Mouse (Mus musculus) skeletal muscle tissue, adult 2 months (tissue): ENCODE results near the gene Hras.

Experiments used
- DNase-seq: peaks from one replicate; pipeline ENCODE4 v3.0.0-alpha.2; 2012; ENCODE audit warnings: low read depth, low spot score

Gene Hras

GRCm38 (mm10) chr7:141193948-141194347, at the start of gene Hras, which contains the start of gene Lrrc56:
TSS of gene Hras (minus strand) at chr7:141194005.
TSS of gene Lrrc56 (plus strand) at chr7:141194157.
- DNase-seq = peak; percentile 96

DNA sequence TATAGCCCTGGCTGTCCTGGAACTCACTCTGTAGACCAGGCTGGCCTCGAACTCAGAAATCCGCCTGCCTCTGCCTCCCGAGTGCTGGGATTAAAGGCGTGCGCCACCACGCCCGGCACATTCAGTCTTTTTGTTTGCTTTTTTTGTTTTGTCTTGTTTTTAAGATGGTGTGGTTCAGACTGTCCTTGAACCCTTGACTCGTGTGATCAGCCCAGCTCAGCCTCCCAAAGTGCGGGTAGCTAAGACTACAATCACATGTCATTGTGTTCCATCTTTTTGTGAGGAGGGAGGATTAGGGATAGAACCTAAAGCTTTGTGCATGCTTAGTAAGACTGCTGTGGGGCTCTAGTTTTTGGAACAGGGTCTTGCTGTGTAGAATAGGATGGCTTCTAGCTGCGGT, 37.7 kb upstream of the Hras start:
- DNase-seq = no peak

DNA sequence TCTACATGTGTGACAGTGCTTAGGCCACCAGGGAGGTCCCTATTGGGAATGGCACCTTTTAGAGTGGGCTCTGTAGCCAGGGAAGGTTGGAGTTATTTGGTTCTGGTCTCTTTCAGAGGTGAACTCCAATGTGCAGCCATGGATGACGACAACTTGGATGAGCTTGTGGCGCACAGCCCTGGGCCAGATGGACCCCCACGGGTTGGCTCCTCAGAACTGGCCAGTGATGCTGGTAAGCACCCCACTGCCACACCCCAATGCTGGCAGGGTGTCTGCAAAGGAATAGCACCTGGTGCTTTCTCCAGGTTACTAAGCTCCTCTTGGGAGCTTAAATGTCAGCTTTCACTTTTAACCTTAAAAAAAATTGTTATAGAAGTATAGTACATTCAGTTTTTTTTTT, 37.3 kb upstream of the Hras start:
- DNase-seq = no peak

DNA sequence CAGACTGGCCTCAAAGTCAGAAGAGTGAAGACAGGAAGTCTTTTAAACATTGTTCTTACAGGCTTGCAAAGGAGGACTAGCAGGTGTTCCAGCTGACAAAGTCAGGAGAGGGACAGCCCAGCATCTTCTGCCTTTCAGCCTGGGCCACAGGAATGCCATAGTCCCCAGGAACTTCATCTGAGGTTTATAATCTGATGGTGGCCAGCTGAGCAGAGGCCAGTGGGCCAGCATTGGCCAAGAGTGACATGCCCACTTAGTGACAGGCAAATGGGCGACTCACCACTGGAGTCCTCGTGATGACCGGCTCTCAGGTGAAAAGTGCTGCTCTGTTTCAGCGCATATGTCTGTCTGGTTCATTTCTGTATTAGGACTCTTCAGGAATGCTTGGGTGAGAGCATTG, 36.8 kb upstream of the Hras start:
- no peak for DNase-seq

DNA sequence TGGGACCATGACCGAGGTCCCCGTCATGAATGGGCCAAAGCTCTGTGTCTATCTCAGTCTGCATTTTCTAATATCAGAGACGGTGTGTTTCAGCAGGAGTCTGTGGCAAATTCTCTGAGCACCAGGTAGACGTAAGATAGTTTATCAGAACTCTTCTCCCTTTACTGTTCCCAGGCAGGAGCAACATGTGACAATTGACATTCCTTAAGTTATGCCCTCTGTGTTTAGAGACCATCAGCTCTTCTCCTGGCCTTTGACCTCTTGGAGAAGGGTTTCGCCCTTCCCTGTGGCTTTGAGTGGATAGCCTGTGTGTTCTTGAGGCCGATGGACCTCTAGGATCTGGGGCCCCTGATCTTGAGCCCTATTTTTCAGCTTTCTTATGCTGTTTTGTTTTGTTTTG, 35.9 kb upstream of the Hras start:
- DNase-seq = no peak

DNA sequence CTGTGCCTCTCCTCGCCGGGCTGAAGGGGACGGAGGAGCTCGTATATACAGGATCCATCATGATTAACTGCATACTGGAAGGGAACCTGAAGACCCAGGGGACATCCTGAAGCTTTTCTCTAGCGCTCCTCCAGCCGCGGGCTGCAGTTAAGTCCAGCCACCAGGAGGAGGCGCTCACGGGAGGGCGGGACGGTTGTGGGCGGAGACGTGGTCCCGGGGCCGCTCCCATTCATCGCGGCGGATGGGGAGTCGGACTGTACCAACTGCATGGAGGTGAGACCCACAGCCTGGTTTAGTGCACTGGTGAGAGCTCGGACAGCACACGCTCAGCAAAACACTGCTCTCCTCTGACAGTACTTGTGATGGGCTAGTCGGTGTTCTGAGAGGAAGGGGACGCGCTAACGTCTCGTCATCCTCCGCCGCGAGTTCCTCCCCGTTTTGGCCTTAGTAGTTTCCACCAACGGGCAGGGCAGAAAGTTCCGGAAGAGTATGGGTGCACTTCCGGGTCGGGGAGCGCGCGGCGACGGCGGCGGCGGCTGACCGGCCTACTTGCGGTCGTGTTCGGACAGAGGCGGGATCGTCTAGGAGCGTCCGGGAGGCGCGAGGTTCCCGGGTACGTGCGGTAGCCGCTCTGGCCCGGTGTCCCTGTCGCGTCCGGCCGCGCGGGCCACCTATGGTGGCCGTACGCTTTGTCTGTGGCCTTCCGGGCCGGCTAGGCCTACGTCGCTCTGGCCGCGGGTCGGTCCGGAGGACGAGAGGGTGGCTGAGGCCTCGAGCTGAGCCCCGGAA, 34.7 kb upstream of the Hras start, which contains the start of gene Phrf1:
Gene Phrf1, plus strand, starts transcription at position 506 of the 789 bp plus-strand sequence.
- peak; percentile 83 for DNase-seq

GRCm38 (mm10) chr7:141227796-141228195, 34.0 kb upstream of the Hras start:
- DNase-seq = no peak

- no peak for DNase-seq
These were observed 32.7 kb upstream of the Hras start for GRCm38 (mm10) chr7:141226535-141226934.

DNA sequence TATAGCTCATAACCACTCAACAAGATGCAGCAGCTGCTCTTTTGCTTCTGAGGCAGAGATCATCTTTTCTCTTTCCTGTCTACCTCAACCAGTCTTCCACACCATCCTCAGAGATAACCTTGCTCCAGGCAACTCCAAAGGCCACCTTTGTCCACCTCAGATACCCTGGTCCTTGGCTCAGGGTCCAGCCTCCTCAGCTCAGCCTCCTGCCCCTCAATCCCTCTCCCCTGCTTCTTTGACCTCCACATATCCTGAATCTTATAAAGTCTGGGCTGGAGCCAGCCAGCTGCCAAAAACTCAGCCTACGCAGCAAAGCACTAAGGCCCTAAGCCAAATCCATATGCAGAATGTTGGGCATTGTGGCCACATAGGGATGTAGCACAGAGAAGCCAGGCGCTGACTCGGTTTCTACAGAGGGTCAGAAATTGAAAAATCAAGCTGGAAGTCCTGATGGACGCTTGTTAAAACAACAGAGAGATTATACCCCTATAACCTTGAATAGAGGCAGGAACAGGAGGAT, 29.0 kb upstream of the Hras start:
- DNase-seq = no peak

GRCm38 (mm10) chr7:141222126-141222467, 28.3 kb upstream of the Hras start:
- no peak for DNase-seq

GRCm38 (mm10) chr7:141221249-141222125, 27.7 kb upstream of the Hras start:
- DNase-seq = peak; percentile 91

GRCm38 (mm10) chr7:141220377-141220776, 26.6 kb upstream of the Hras start:
- DNase-seq = no peak

DNA sequence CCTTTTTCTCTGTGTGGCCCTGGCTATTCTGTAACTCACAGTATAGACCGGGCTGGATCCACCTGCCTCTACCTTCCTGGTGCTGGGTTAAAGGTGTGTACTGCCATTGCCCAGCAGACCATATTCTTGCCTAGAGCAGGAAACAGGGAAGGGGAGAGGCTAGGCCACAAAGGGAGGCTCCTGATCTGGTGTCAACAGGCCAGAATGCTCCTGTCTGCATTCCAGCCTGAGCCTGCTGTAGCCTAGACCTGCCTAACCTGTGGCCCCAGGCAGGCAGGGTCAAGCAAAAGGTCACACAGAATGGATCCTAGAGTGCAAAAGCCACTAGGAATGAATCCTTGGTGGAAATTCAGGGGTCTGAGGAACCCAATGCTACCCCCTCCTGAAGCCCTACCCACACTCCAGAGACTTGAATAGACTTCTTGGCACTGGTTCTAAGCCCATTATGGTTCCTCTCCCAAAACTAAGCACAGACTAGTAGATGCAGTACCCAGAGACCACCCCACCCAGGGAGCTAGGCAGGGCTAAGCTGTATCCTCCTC, 25.8 kb upstream of the Hras start:
- DNase-seq = no peak

DNA sequence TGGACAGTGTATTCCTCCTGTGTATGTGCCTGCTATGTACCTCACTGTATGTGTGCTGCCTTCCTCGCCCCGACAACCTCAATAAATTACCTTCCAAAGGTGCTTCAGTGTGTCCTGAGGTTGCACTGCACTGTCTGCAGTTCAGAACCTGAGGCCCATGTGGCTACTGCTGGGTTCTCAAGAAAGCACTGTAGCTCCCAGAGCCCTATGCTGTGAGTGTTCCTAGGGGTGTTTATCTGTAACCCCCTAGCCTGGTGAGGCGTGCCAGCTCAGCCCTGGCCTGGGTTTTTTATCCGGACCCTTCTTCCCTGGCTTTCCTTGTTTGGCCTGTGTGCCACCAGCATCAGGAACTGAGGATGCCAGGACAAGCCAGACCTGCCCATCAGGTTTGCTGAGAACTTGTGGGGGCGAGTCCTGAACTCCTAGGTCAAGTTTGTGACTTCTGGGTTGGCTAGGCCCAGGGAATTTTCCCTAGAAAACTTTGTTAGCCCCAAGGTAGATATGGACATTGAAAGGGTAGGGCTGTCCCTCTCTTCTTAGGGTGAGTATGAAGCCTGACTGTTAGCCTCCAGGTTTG, 24.8 kb upstream of the Hras start:
- DNase-seq = no peak

GRCm38 (mm10) chr7:141218141-141218540, 24.3 kb upstream of the Hras start:
- no peak for DNase-seq

- DNase-seq = no peak
These were observed 23.7 kb upstream of the Hras start for GRCm38 (mm10) chr7:141217343-141218013.

DNA sequence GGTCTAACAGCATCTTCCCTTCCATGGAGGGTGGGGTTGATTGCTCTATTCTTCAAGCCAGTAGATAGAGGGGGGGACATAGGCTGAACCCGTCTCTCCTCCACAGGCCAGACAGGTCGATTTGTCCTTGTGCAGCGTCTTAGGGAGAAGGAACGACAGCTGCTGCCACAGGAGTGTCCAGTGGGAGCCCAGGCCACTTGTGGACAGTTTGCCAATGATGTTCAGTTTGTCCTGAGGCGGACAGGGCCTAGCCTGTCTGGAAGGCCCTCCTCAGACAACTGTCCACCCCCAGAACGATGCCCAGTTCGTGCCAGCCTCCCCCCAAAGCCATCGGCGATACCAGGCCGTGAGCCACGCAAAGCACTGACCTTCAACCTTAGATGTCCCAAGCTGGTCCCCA, 23.1 kb upstream of the Hras start:
- DNase-seq = no peak

GRCm38 (mm10) chr7:141215880-141216733, 22.3 kb upstream of the Hras start:
- DNase-seq = no peak

GRCm38 (mm10) chr7:141215101-141215879, 21.5 kb upstream of the Hras start, which contains the start of gene Rassf7:
TSS of gene Rassf7 (plus strand) at chr7:141215860.
- DNase-seq = peak; percentile 72
